Mouse (Mus musculus) cerebellum, postnatal 14 days (tissue): ENCODE results near the gene Hid1.

Experiments used
- DNase-seq, 2 experiments: peaks; one replicate each; pipeline ENCODE4 v3.0.0; 2021; ENCODE audit warnings: mixed read lengths in 2 of 2

The Hid1 gene

GRCm38 (mm10) chr11:115336115-115336514 is 31.4 kb downstream of the Hid1 start:
- no peak for DNase-seq

GRCm38 (mm10) chr11:115335223-115335622 is 32.3 kb downstream of the Hid1 start:
- peak; percentile 43 to 60 for DNase-seq

- no peak for DNase-seq
Measured at GRCm38 (mm10) chr11:115334531-115334930, 33.0 kb downstream of the Hid1 start, which contains the start of gene Otop3. Otop3 (plus strand) TSS chr11:115334731.

- DNase-seq = no peak
Measured at GRCm38 (mm10) chr11:115329339-115329738, 38.2 kb downstream of the Hid1 start.

- DNase-seq = no peak
Measured at GRCm38 (mm10) chr11:115326730-115327129, 40.8 kb downstream of the Hid1 start.

GRCm38 (mm10) chr11:115323354-115323753 is 44.2 kb downstream of the Hid1 start:
- DNase-seq = peak in 1 of 2 experiments; percentile 36

GRCm38 (mm10) chr11:115321906-115322693 is 45.5 kb downstream of the Hid1 start, which contains the start of gene Ush1g:
Ush1g (minus strand) TSS chr11:115322041.
- DNase-seq = peak; percentile 78 to 86

GRCm38 (mm10) chr11:115319704-115320383 is 47.7 kb downstream of the Hid1 start:
- peak; percentile 78 for DNase-seq

GRCm38 (mm10) chr11:115318245-115319027 is 49.1 kb downstream of the Hid1 start:
- DNase-seq = peak; percentile 33 to 38

- DNase-seq = no peak
Measured at GRCm38 (mm10) chr11:115317204-115317603, 50.4 kb downstream of the Hid1 start.

- peak; percentile 40 to 44 for DNase-seq
Measured at GRCm38 (mm10) chr11:115314249-115314648, 53.3 kb downstream of the Hid1 start.

- DNase-seq = no peak
Measured at GRCm38 (mm10) chr11:115308781-115309180, 58.8 kb downstream of the Hid1 start.

- no peak for DNase-seq
Measured at GRCm38 (mm10) chr11:115306863-115307262, 60.7 kb downstream of the Hid1 start, which contains the start of gene Otop2. Otop2 (plus strand) TSS chr11:115307163.

GRCm38 (mm10) chr11:115303167-115303566 is 64.4 kb downstream of the Hid1 start:
- no peak for DNase-seq

- DNase-seq = no peak
Measured at GRCm38 (mm10) chr11:115301351-115301750, 66.2 kb downstream of the Hid1 start.

- no peak for DNase-seq
Measured at GRCm38 (mm10) chr11:115300745-115301144, 66.8 kb downstream of the Hid1 start.

GRCm38 (mm10) chr11:115298160-115298559 is 69.4 kb downstream of the Hid1 start:
- DNase-seq = no peak
